Mouse (Mus musculus): ENCODE results near the gene Mdp1. TPM values are rescaled to one million over a fixed set of nuclear protein-coding genes. Genes with fewer than 3 reads are reported as not detected.

The Mdp1 gene
- total RNA-seq, 2 experiments from 2014 or later = 44.6 to 44.7 TPM

DNA sequence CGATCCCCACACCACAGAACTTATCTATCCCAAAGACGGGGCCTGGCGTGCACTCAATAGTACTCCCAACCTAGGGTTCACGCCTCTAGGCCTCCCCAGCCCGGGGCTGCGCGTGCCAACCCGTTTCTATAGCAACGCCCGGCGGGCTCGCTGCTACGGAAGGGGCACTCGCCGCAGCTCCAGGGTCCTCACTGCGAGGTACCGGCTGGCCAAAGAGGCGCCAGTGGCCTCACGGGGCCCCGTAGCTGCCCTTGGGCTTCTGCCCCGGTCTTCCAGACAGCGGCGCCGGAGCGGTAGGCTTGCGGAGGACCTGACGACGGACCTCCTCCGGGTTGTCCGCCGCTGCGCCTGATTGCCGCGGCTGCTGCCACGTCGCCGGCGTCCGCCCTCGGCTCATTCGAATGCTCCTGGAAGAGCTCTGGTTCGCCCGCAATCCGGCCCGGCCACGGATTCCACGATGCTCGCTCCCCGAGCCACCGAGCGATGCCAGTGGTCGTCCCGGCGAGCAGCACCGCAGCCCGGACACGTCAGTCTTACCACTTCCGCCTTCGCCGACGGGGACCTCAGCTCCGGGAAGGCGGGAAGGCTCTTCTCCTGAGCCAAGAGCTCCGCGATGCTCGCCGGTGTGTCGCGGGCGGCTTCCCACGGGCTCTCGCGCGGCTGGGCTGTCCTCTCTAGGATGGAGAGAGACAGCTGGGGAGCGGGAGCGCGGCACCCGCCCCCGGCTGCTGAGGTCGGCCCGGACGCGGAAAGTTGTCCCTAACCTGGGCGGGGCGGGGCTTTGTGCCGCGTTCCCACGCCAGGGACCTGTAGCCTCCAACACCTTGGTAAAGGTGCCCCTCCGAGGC is 17.0 kb downstream of the Mdp1 start, which contains the start of gene Tm9sf1:
Gene Tm9sf1, minus strand, starts transcription at position 747 of the 848 bp plus-strand sequence.
- peak; percentile 80 for DNase-seq
- intact Hi-C loops (cut with DNase I) = no loop called here

GRCm38 (mm10) chr14:55642679-55643059 is 17.6 kb downstream of the Mdp1 start:
- no peak for DNase-seq
- intact Hi-C loops (cut with DNase I) = no loop called here

DNA sequence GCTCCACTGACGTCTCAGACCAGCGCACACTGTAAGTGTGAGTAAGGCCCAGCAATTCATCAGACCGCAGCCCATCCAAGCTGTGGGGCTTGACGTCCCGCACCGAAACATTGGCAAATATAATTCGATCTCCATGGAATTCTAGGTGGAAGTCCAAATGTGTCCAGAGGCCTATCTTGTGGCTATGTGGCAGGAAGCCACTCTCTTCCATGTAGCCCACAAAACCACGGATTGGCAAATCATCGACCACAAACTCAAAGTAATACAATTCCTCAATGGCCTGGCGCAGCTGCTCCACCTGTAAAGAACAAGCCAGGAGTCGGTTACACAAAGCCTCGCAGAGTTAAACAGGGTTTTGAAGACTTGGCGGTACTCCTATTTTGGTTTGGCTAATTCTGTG is 19.0 kb downstream of the Mdp1 start:
- intact Hi-C loops (cut with DNase I) = no loop called here
- no peak for DNase-seq

- intact Hi-C loops (cut with DNase I) = no loop called here
- DNase-seq = no peak
Measured at GRCm38 (mm10) chr14:55640816-55641215, 19.5 kb downstream of the Mdp1 start.

GRCm38 (mm10) chr14:55637795-55638194 is 22.5 kb downstream of the Mdp1 start, which contains the start of gene Gm49378:
TSS of gene Gm49378 (minus strand) at chr14:55637895.
- intact Hi-C loops (cut with DNase I) = no loop called here

DNA sequence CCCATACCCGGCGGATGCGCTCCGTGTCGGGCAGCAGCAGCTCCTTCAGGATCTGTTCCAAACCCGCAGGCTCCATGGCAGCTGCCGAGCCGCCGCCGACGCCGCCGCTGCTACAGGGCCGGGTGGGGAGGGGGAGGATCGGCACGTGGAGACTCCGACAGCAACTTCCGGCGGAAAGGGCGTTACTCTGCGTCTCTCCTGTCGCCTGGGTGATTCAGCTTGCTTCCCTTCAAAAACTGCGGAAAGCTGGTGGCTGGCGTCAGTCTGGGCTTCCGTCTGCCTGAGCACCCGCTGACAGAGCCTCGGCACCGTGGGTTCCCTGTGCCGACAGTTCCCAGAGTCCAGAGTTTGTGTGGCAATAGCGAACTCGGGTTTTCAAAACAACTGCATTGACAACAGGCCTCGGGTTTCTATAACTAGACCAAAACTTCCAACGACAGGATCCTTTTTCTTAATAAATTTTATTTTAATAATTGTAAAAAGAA is 24.7 kb downstream of the Mdp1 start, which contains the start of gene Ipo4:
Gene Ipo4, minus strand, starts transcription at position 435 of the 485 bp plus-strand sequence.
- DNase-seq = peak; percentile 90
- intact Hi-C loops (cut with DNase I) = no loop called here

More at GRCm38 (mm10) chr14:55637795-55638194, 22.5 kb downstream of the Mdp1 start, which contains the start of gene Gm49378:
- no peak for DNase-seq

DNA sequence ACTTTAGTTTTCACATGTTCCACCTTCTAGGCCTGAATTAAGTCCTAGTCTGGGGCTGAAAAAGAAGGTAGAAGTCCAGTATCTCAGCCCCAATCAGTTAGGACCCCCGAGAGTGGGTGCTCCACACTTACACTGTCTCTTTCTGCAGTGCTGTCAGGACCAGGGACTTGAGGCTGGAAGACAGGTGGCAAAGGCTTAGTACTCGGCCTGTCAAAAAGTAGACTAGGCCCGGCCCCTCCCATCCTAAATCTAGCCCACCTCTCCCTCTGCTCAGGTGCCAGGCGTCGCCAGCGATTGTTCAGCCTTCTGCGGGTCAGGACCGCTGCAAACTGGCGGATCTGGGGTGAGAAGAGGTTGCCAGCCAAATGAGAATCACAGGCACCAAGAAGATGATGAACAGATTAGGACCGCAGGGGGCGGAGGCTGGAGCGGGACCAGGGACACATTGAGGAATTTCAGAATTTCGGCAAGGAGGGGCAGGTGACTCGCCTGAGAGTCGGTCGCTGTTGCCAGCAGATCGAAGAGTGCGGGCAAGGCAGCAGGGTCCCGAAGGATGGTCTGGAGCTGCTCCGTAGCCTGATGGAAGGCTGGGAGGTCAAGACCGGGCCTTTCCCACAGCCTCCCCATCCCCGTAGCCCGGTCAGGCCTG is 25.3 kb downstream of the Mdp1 start:
- intact Hi-C loops (cut with DNase I) = no loop called here

DNA sequence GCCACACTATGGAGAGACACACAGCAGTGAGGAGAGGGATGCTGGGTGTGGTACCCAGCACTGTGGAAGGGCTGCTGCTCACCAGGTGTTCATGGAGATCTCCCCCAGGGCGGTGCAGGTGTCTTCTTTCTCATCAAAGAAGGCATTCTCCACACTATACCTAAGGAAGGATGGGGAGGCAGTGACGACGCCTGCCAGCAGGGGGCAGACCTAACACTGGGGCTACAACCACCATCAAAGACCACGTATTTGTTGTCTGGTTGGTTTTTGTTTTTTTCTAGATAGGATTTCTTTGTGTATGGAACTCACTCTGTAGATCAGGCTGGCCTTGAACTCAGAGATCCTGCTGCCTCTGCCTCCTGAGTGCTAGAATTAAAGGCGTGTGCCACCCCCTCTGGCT is 31.0 kb downstream of the Mdp1 start:
- intact Hi-C loops (cut with DNase I) = no loop called here
- peak; percentile 29 for DNase-seq

More for the DNA sequence above, 25.3 kb downstream of the Mdp1 start:
- peak; percentile 67 for DNase-seq

GRCm38 (mm10) chr14:55628077-55628827 is 32.1 kb downstream of the Mdp1 start:
- intact Hi-C loops (cut with DNase I) = no loop called here

GRCm38 (mm10) chr14:55618486-55619195 is 41.7 kb downstream of the Mdp1 start:
- DNase-seq = no peak
- intact Hi-C loops (cut with DNase I) = no loop called here

More at GRCm38 (mm10) chr14:55628077-55628827, 32.1 kb downstream of the Mdp1 start:
- DNase-seq = no peak

- DNase-seq = peak; percentile 45
- intact Hi-C loops (cut with DNase I) = no loop called here
Measured at GRCm38 (mm10) chr14:55617822-55618221, 42.5 kb downstream of the Mdp1 start, which contains the start of gene Rec8. TSS of gene Rec8 (plus strand) at chr14:55618037.

DNA sequence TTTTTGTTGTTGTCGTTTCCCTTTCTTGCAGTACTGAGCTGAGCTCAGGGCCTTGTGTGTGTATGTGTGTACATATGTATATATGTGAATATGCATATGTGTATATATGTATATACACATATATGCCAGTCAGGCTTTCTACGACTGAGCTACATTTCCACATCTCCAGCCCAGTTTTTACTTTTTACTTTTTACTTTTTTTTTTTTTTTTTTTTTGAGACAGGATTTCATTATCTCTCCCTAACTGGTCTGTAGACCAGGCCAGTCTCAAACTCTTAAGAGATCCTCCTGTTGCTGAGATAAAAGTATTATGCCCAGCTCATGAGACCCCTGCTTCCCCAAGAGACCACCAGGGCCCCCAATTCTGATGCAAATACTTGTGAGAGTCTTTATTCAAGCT is 43.5 kb downstream of the Mdp1 start:
- intact Hi-C loops (cut with DNase I) = no loop called here
- DNase-seq = no peak

- intact Hi-C loops (cut with DNase I) = no loop called here
- DNase-seq = no peak
Measured at GRCm38 (mm10) chr14:55615876-55616275, 44.4 kb downstream of the Mdp1 start.

DNA sequence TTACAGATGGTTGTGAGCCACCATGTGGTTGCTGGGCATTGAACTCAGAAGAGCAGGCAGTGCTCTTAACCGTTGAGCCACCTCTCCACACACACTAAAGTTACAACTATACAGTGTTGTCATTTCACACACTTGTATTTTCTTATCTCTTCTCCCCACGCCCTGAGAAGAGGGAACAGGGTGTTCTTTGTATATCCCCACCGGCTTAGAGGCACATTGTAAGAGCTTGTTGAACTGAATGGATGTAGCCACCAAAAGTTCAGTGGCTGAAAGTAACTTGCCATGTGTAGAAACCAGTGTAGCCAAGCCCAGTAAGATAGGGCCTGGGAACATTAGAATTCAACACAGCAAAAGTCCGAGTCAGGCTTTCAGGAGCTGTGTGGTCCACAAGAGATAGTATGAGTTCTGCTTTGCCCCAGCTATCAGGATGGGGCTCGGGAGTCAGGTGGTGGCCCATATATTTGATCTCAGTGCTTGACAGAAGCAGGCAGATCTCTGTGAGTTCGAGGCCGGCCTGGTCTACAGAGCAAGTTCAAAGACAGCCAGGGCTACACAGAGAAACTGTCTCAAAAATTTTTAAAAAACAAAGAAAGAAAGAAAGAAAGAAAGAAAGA is 45.6 kb downstream of the Mdp1 start:
- no peak for DNase-seq
- intact Hi-C loops (cut with DNase I) = no loop called here

DNA sequence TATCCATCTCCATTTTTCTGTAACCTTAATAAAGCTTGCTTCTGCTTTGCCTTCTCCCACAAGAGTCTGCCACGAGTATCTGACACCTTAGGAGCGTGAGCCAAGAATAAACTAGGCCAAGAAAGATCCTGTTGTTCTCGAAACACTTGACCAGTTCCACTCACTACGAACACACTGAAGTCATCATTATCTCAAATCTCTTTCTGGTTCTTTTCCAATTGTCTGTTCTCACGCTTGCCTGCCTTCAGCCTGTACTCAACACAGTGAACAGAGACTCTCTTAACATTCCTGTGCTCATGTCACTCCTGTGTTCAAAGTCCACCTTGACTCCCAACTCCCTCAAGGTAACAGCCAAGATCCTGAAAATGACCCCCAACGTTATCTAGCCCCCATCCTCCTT is 47.0 kb downstream of the Mdp1 start:
- intact Hi-C loops (cut with DNase I) = no loop called here
- DNase-seq = no peak

GRCm38 (mm10) chr14:55608339-55608738 is 52.0 kb downstream of the Mdp1 start:
- intact Hi-C loops (cut with DNase I) = no loop called here
- DNase-seq = no peak

All from left cerebral cortex, postnatal 4 days (tissue).